In the genomic region with DNA sequence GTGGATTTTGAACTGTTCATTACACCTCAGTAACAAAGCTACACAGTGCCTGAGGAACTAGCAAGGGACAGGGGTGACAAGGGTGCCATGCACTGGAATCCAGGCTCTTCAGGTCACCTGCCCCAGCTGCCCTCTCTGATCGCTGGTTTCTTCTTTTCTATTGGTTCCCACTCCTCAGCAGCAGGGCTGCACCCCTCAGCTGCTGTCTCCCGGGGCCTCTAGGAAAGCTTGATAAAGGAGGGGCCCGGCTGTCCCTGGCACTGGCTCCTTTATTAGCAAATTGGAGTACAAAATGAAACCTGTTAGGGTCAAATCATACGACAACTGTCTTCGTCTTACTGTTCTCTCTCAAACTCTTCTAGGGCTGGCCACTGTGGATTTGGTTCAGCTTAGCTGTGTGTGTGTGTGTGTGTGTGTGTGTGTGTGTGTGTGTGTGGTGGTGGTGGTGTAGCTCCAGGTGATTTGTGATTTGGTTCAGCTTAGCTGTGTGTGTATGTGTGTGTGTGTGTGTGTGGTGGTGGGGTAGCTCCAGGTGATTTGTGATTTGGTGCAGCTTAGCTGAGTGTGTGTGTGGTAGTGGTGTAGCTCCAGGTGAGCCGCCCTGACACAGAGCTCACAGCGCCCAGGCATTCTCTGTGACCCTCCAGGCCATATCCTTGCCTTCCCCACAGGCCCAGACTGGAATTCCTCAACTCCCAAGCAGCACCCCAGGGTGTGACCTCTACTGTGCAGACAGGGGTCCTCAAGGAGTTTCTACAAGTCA, we compare ENCODE assay signal across 13 mouse cellular contexts.
DNase-seq lines count a peak whose midpoint lies in the region; ATAC-seq and TF ChIP-seq lines count a peak whose summit lies in the region.
"Had no signal": no experiment of that assay in that cellular context is flagged by ENCODE, and none has a peak within 500 bp of the region (broad histone marks: within the 10 kb centered on the region; RNA-seq: fewer than 3 reads in every experiment).

No protein-coding gene starts in this region.

- H3K4me2 ChIP-seq in hindbrain, postnatal 0 days (ENCODE audit: low read depth, low read length): no peak overlapping the region
- no peak overlapping the region for H3K4me2 ChIP-seq in intestine, embryonic 16.5 days (ENCODE audit: low read depth, low read length)
- peak overlapping the region; percentile 22 for H3K4me2 ChIP-seq in liver, embryonic 16.5 days (ENCODE audit: low read depth, low read length)
- H3K4me2 ChIP-seq: embryonic facial prominence, embryonic 15.5 days had no signal

- H3K4me1 ChIP-seq in hindbrain, embryonic 10.5 days (replicated peaks): peaks cover 39% of the 10 kb centered on the region
- H3K4me1 ChIP-seq in hindbrain, postnatal 0 days (ENCODE audit: insufficient read depth, low read length): no peaks in the 10 kb centered on the region
- peaks cover 3% of the 10 kb centered on the region for H3K4me1 ChIP-seq in intestine, embryonic 16.5 days (ENCODE audit: control insufficient read depth, insufficient read depth, low read length)
- peaks cover 45% of the 10 kb centered on the region for H3K4me1 ChIP-seq in liver, embryonic 16.5 days (ENCODE audit: control insufficient read depth, low read depth, low read length)
- H3K4me1 ChIP-seq: embryonic facial prominence, embryonic 15.5 days had no signal

- no peak overlapping the region for H3K4me3 ChIP-seq in hindbrain, embryonic 10.5 days
- H3K4me3 ChIP-seq in hindbrain, postnatal 0 days (ENCODE audit: low read length): no peak overlapping the region
- no peak overlapping the region for H3K4me3 ChIP-seq in intestine, embryonic 16.5 days (ENCODE audit: low read length)
- no peak overlapping the region for H3K4me3 ChIP-seq in liver, embryonic 16.5 days (ENCODE audit: low read depth, low read length)
- H3K4me3 ChIP-seq: embryonic facial prominence, embryonic 15.5 days had no signal

- WGBS in hindbrain, embryonic 10.5 days: 71% methylated on average over 7 of the region's 7 CpGs
- WGBS in hindbrain, postnatal 0 days: 56% methylated on average over 7 of the region's 7 CpGs
- WGBS in intestine, embryonic 16.5 days: 54% methylated on average over 7 of the region's 7 CpGs
- 44% methylated on average over 7 of the region's 7 CpGs for WGBS in liver, embryonic 16.5 days (ENCODE audit: insufficient replicate concordance)

- ATAC-seq in hindbrain, postnatal 0 days: no peak
- peak; percentile 59 for ATAC-seq in intestine, embryonic 16.5 days
- ATAC-seq in liver, embryonic 16.5 days (ENCODE audit: low read depth): peak; percentile 52

- no peaks in the 10 kb centered on the region; the same call in 1 of the 2 replicates for H3K27me3 ChIP-seq in hindbrain, embryonic 10.5 days (ENCODE audit: insufficient read depth, poor library complexity, severe bottlenecking)
- H3K27me3 ChIP-seq in hindbrain, postnatal 0 days (ENCODE audit: insufficient read depth, low read length): no peaks in the 10 kb centered on the region
- no peaks in the 10 kb centered on the region for H3K27me3 ChIP-seq in intestine, embryonic 16.5 days (replicated peaks; ENCODE audit: control insufficient read depth, insufficient read depth, low read length)
- no peaks in the 10 kb centered on the region for H3K27me3 ChIP-seq in liver, embryonic 16.5 days (ENCODE audit: control insufficient read depth, insufficient read depth, low read depth, low read length)
- H3K27me3 ChIP-seq: embryonic facial prominence, embryonic 15.5 days had no signal

- H3K27ac ChIP-seq in hindbrain, embryonic 10.5 days: peak overlapping the region; percentile 30
- H3K27ac ChIP-seq in hindbrain, postnatal 0 days: no peak overlapping the region; the same call in 1 of the 2 replicates
- no peak overlapping the region for H3K27ac ChIP-seq in intestine, embryonic 16.5 days (ENCODE audit: low read length)
- peak overlapping the region; percentile 22; the same call in 1 of the 2 replicates for H3K27ac ChIP-seq in liver, embryonic 16.5 days (ENCODE audit: low read length)
- H3K27ac ChIP-seq: embryonic facial prominence, embryonic 15.5 days had no signal

- H3K9me3 ChIP-seq in hindbrain, embryonic 10.5 days: peaks cover 5% of the 10 kb centered on the region
- H3K9me3 ChIP-seq in hindbrain, postnatal 0 days (ENCODE audit: low read length): no peaks in the 10 kb centered on the region
- H3K9me3 ChIP-seq in intestine, embryonic 16.5 days (ENCODE audit: control insufficient read depth, low read length): 0 out of 2 replicates have a peak, but pooled peaks cover 6% of the 10 kb centered on the region
- H3K9me3 ChIP-seq in liver, embryonic 16.5 days (replicated peaks; ENCODE audit: control insufficient read depth, low read length): peaks cover 4% of the 10 kb centered on the region; the same call in 1 of the 2 replicates

- H3K9ac ChIP-seq in hindbrain, postnatal 0 days (replicated peaks; ENCODE audit: low read length): no peak overlapping the region
- H3K9ac ChIP-seq in intestine, embryonic 16.5 days (ENCODE audit: low read depth, low read length): no peak overlapping the region
- peak overlapping the region; percentile 20; the same call in 1 of the 2 replicates for H3K9ac ChIP-seq in liver, embryonic 16.5 days (ENCODE audit: low read depth, low read length)
- H3K9ac ChIP-seq: embryonic facial prominence, embryonic 15.5 days had no signal

- no peak for TF ChIP-seq CTCF in hindbrain, postnatal 0 days (IDR thresholded peaks at IDR 0.05; ENCODE audit: low read depth)

- no peaks in the 10 kb centered on the region for H3K36me3 ChIP-seq in hindbrain, embryonic 10.5 days
- no peaks in the 10 kb centered on the region for H3K36me3 ChIP-seq in hindbrain, postnatal 0 days (ENCODE audit: insufficient read depth, low read length)
- H3K36me3 ChIP-seq in intestine, embryonic 16.5 days (ENCODE audit: control insufficient read depth, insufficient read depth, low read length): no peaks in the 10 kb centered on the region
- no peaks in the 10 kb centered on the region for H3K36me3 ChIP-seq in liver, embryonic 16.5 days (ENCODE audit: control insufficient read depth, insufficient read depth)
- H3K36me3 ChIP-seq: embryonic facial prominence, embryonic 15.5 days had no signal

- DNase-seq in hindbrain, embryonic 10.5 days (ENCODE audit: low spot score): no peak
- no peak for DNase-seq in hindbrain, postnatal 0 days (ENCODE audit: low spot score)
- DNase-seq in c-Kit-positive CD71-positive TER-119-positive erythroid progenitor cells, embryonic 14.5 days (ENCODE audit: low spot score): peak; percentile 26
- no peak for DNase-seq in layer of hippocampus, adult 11-12 months (ENCODE audit: low spot score)
- no peak for DNase-seq in right cerebral cortex, postnatal 10 days (ENCODE audit: low spot score in 2 of 2)
- no peak for DNase-seq in cerebellum, postnatal 36 days
- DNase-seq: adrenal gland, postnatal 10 days; cerebellum, adult 2 months; kidney, adult 9 months; lung, postnatal 14 days had no signal

Comparison
In these comparisons a context has a peak if more than half of its experiments do, and no peak if none do; other contexts are left out.
1. H3K27ac ChIP-seq: peak in hindbrain, embryonic 10.5 days (single experiment) and liver, embryonic 16.5 days (single experiment); none in hindbrain, postnatal 0 days (single experiment) and intestine, embryonic 16.5 days (single experiment).